Mouse (Mus musculus) CH12.LX (cell line): ENCODE data around the gene Isca2. TPM values are rescaled to one million over a fixed set of nuclear protein-coding genes. Genes with fewer than 3 reads are reported as not detected.

Experiments
- DNase-seq: peaks from one replicate; pipeline ENCODE4 v3.0.0-alpha.2; 2013; ENCODE audit errors: extremely low read depth
- H3K27ac ChIP-seq: 2 replicates; pipeline ENCODE4 v1.5.1; 2012; ENCODE audit warnings: low read depth, mild to moderate bottlenecking, control low read depth, moderate library complexity; ENCODE audit not compliant: insufficient read depth
- H3K27me3 ChIP-seq: replicated peaks from 2 replicates; pipeline ENCODE3; 2012; ENCODE audit warnings: inconsistent platforms
- H3K36me3 ChIP-seq, 2 experiments: replicated peaks in 1 of 2; 2 replicates each; pipeline versions ENCODE3 to v1.6.1; 2012; ENCODE audit warnings: inconsistent platforms in 1 of 2, low read length in 1 of 2, mild to moderate bottlenecking in 1 of 2, mixed read lengths in 1 of 2, moderate library complexity in 1 of 2; ENCODE audit not compliant: control insufficient read depth in 1 of 2, insufficient read depth in 1 of 2
- H3K4me1 ChIP-seq, 2 experiments: 2 replicates each; pipeline ENCODE4 v1.6.1; 2012; ENCODE audit warnings: inconsistent platforms in 1 of 2, moderate library complexity in 1 of 2; ENCODE audit not compliant: insufficient read depth in 2 of 2, control insufficient read depth in 1 of 2
- H3K4me2 ChIP-seq: 2 replicates; pipeline ENCODE4 v1.6.1; 2012; ENCODE audit warnings: low read depth, mild to moderate bottlenecking, control low read depth; ENCODE audit not compliant: poor library complexity, insufficient read depth, severe bottlenecking
- H3K4me3 ChIP-seq, 3 experiments: fragments of 150-350 bp in 1 of 3; sonication (generic) in 1 of 3; replicated peaks in 1 of 3; 2 replicates each; pipeline versions ENCODE3 to v1.5.1; 2011 to 2012; ENCODE audit warnings: low read depth in 2 of 3, low read length in 2 of 3, mild to moderate bottlenecking in 2 of 3, moderate library complexity in 2 of 3, control low read depth in 1 of 3, improper control_type of control experiment in 1 of 3, inconsistent platforms in 1 of 3, mixed read lengths in 1 of 3; ENCODE audit not compliant: poor library complexity in 1 of 3
- H3K79me2 ChIP-seq: replicated peaks from 2 replicates; pipeline ENCODE4 v1.6.1; 2012; ENCODE audit warnings: mild to moderate bottlenecking, moderate library complexity; ENCODE audit not compliant: control insufficient read depth, poor library complexity, insufficient read depth, severe bottlenecking; ENCODE audit errors: extremely low read depth
- H3K9ac ChIP-seq: 2 replicates; pipeline ENCODE4 v1.6.1; 2012; ENCODE audit warnings: low read depth, mild to moderate bottlenecking, control low read depth, moderate library complexity; ENCODE audit not compliant: insufficient read depth
- H3K9me3 ChIP-seq: replicated peaks from 2 replicates; pipeline ENCODE3; 2012; ENCODE audit warnings: low read length, inconsistent platforms, mixed read lengths
- CHD1 ChIP-seq: IDR thresholded peaks from 2 replicates; pipeline ENCODE4 v1.6.1; 2012; ENCODE audit warnings: low read depth, low read length, improper control_type of control experiment, inconsistent platforms
- E2F4 ChIP-seq: IDR thresholded peaks from 2 replicates; pipeline ENCODE4 v1.6.1; 2011; ENCODE audit warnings: low read depth, low read length, improper control_type of control experiment; ENCODE audit not compliant: insufficient replicate concordance
- ELF1 ChIP-seq: IDR thresholded peaks from 2 replicates; pipeline ENCODE4 v1.6.1; 2014; ENCODE audit warnings: low read depth, mild to moderate bottlenecking, inconsistent platforms, low read length, improper control_type of control experiment
- ETS1 ChIP-seq: conservative IDR thresholded peaks from 2 replicates; pipeline ENCODE4 v1.6.1; 2012; ENCODE audit warnings: low read depth, mild to moderate bottlenecking, inconsistent platforms, low read length, improper control_type of control experiment, moderate library complexity
- JUN ChIP-seq: IDR thresholded peaks from 2 replicates; pipeline ENCODE4 v1.6.1; 2011; ENCODE audit warnings: low read depth, mild to moderate bottlenecking, low read length, improper control_type of control experiment, moderate library complexity; ENCODE audit not compliant: insufficient read depth
- JUND ChIP-seq: conservative IDR thresholded peaks from 2 replicates; pipeline ENCODE4 v1.6.1; 2011; ENCODE audit warnings: low read depth, low read length, improper control_type of control experiment
- KAT2A ChIP-seq: IDR thresholded peaks from 2 replicates; pipeline ENCODE4 v1.6.1; 2012; ENCODE audit warnings: low read length, improper control_type of control experiment, inconsistent platforms; ENCODE audit not compliant: insufficient replicate concordance
- MAFK ChIP-seq: IDR thresholded peaks from 2 replicates; pipeline ENCODE4 v1.6.1; 2011; ENCODE audit warnings: low read length, improper control_type of control experiment; ENCODE audit not compliant: insufficient replicate concordance
- MAZ ChIP-seq: IDR thresholded peaks from 2 replicates; pipeline ENCODE4 v1.6.1; 2012; ENCODE audit warnings: low read depth, mild to moderate bottlenecking, inconsistent platforms, low read length, improper control_type of control experiment, moderate library complexity
- MEF2A ChIP-seq: IDR thresholded peaks from 2 replicates; pipeline ENCODE4 v1.6.1; 2014; ENCODE audit warnings: low read depth, mild to moderate bottlenecking, inconsistent platforms, low read length, improper control_type of control experiment, borderline replicate concordance
- NELFE ChIP-seq: IDR thresholded peaks from 2 replicates; pipeline ENCODE4 v1.6.1; 2011; ENCODE audit warnings: low read depth, low read length, improper control_type of control experiment
- NRF1 ChIP-seq: IDR thresholded peaks from 2 replicates; pipeline ENCODE4 v1.6.1; 2014; ENCODE audit warnings: low read depth, mild to moderate bottlenecking, inconsistent platforms, low read length, improper control_type of control experiment, moderate library complexity
- PAX5 ChIP-seq: IDR thresholded peaks from 2 replicates; pipeline ENCODE4 v1.6.1; 2012; ENCODE audit warnings: low read length, inconsistent platforms, mixed read lengths
- POLR2A ChIP-seq: IDR thresholded peaks from 2 replicates; pipeline ENCODE4 v1.6.1; 2011; ENCODE audit warnings: low read depth, mild to moderate bottlenecking, improper control_type of control experiment, low read length
- POLR2AphosphoS2 ChIP-seq: IDR thresholded peaks from 2 replicates; pipeline ENCODE4 v1.6.1; 2011; ENCODE audit warnings: low read depth, low read length, improper control_type of control experiment
- SIN3A ChIP-seq: IDR thresholded peaks from 2 replicates; pipeline ENCODE4 v1.6.1; 2012; ENCODE audit warnings: low read length, improper control_type of control experiment, inconsistent platforms
- SMC3 ChIP-seq: IDR thresholded peaks from 2 replicates; pipeline ENCODE4 v1.6.1; 2011; ENCODE audit warnings: low read depth, low read length, improper control_type of control experiment
- TBP ChIP-seq: conservative IDR thresholded peaks from 2 replicates; pipeline ENCODE4 v1.6.1; 2011; ENCODE audit warnings: low read depth, low read length, improper control_type of control experiment
- TCF12 ChIP-seq: IDR thresholded peaks from 2 replicates; pipeline ENCODE4 v1.6.1; 2014; ENCODE audit warnings: low read depth, mild to moderate bottlenecking, inconsistent platforms, low read length, improper control_type of control experiment
- USF1 ChIP-seq: IDR thresholded peaks from 2 replicates; pipeline ENCODE4 v1.6.1; 2014; ENCODE audit warnings: low read depth, mild to moderate bottlenecking, inconsistent platforms, low read length, improper control_type of control experiment
- USF2 ChIP-seq: conservative IDR thresholded peaks from 2 replicates; pipeline ENCODE4 v1.6.1; 2011; ENCODE audit warnings: low read depth, low read length, improper control_type of control experiment
- ZKSCAN1 ChIP-seq: IDR thresholded peaks from 2 replicates; pipeline ENCODE4 v1.6.1; 2012; ENCODE audit warnings: low read depth, inconsistent platforms, low read length, improper control_type of control experiment, borderline replicate concordance
- ZNF384 ChIP-seq: IDR thresholded peaks from 2 replicates; pipeline ENCODE4 v1.6.1; 2012; ENCODE audit warnings: low read depth, low read length, improper control_type of control experiment, inconsistent platforms
- dilution Hi-C: fragments of 300-500 bp; cut with MboI; formaldehyde crosslinking; loops from 2 replicates; pipeline ENCODE4 v1.14.3; 2020; ENCODE audit warnings: low sequenced_read_pairs; ENCODE audit not compliant: extremely low pct_unique_long_range_greater_than_20kb, extremely low pct_ligation_motif_present
- in situ Hi-C: fragments of 300-500 bp; cut with MboI; formaldehyde crosslinking; loops from 3 replicates; pipeline ENCODE4 v1.14.3; 2019; ENCODE audit warnings: low sequenced_read_pairs, low pct_ligation_motif_present, low pct_unique_long_range_greater_than_20kb, mixed read lengths
- polyA plus RNA-seq: library from polyadenylated mRNA; unstranded; fragments of >175 nt; gene quantifications from 2 replicates; pipeline ENCODE4 v1.2.1, GENCODE M21; 2012; ENCODE audit warnings: low read depth; ENCODE audit not compliant: insufficient read length
- total RNA-seq, 2 experiments: library from RNA; depleted of rRNA; stranded (reverse); fragments of 300-350 nt in 1 of 2; fragments of >200 nt in 1 of 2; gene quantifications; 2 replicates each; pipeline ENCODE4 v1.2.3; 2012 to 2014

The Isca2 gene
- total and polyA plus RNA-seq, 3 experiments: 55.1 to 90.4 (median 59.1) TPM

DNA sequence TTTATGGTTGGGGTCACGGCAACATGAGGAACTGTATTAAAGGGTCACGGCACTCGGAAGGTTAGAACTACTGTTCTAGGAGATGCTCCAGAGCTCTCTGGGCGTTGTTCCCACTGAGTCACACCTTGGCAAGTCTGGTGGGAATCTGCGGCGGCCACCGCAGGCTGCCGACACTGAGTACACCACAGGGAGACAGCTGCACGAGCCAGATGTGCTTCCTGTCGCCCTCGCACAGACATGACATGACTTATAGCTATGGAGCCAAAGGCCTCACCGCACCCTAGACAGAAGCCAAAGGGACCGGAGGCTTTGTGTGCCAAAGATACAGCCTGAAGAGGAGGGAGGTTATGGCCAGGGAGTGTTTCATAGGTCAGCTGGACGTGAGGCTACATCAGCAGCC lies 22.4 kb upstream of the Isca2 start:
- Histone ChIP-seq H3K27me3 (no peaks in the 10 kb centered on the region), H3K9ac (no peak overlapping the region), H3K9me3 (no peaks in the 10 kb centered on the region), H3K4me2 (no peak overlapping the region), H3K79me2 (no peaks in the 10 kb centered on the region), H3K4me3 (no peak overlapping the region), H3K4me1 (peaks cover 0 to 15% of the 10 kb centered on the region in 2 experiments; a peak in 2 of 4 replicates), H3K36me3 (peaks cover 3 to 20% of the 10 kb centered on the region in 2 experiments), H3K27ac (no peak overlapping the region)
- DNase-seq: no peak
- dilution Hi-C loops: no loop called here
- in situ Hi-C loops: loop anchor here (5.0 kb wide), 2 partner anchors 78 to 103 kb away; no protein-coding TSS in a partner anchor
- no peak for TF ChIP-seq MAFK

DNA sequence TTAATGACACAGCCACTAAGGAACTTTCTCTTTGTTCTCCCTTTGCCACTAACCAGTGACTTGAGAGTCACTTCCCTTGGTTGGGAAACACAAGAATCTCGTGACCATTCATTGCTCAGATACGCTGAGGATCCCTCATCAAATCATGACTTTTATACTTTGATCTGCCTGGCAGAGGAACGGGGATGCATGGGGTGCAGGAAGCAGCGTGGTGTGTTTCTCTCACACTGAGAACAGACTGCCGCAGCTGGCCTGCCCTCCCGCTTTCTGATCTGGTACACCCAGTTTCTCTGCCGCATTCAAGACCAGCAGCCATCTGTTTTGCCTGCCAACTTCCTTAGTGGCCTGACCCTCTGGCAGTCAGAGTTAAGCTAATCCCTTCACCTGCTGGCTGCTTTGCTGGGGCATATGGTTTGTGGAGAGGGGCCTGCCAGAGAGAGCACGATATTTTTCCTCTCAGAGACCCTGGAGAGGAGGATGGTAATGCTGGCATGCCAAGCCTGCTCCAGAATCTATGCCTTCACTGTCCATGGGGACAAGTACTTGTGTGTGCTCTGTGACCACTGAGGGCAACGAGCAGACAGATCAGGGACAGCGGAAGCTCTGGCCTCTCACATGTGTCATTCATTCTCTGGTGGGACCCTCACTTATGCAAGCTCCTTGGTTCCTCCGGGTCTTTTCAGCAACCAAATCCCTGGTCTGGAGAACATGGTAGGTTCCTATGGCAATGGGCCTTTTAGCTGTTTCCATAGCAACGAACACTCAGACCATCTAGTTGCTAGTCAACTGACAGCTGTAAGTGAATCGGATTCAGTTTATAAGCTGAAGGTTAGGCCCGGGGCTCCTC lies 20.7 kb upstream of the Isca2 start:
- DNase-seq: no peak
- Histone ChIP-seq H3K9me3 (no peaks in the 10 kb centered on the region), H3K4me2 (no peak overlapping the region), H3K4me1 (peaks cover 0 to 15% of the 10 kb centered on the region in 2 experiments; a peak in 2 of 4 replicates), H3K79me2 (no peaks in the 10 kb centered on the region), H3K27ac (no peak overlapping the region), H3K4me3 (no peak overlapping the region), H3K36me3 (peaks cover 12 to 37% of the 10 kb centered on the region in 2 experiments), H3K9ac (no peak overlapping the region), H3K27me3 (no peaks in the 10 kb centered on the region)
- in situ Hi-C loops (loop anchor here (5.0 kb wide), 2 partner anchors 80 to 105 kb away; no protein-coding TSS in a partner anchor), dilution Hi-C loops (no loop called here)
- TF ChIP-seq KAT2A: no peak

DNA sequence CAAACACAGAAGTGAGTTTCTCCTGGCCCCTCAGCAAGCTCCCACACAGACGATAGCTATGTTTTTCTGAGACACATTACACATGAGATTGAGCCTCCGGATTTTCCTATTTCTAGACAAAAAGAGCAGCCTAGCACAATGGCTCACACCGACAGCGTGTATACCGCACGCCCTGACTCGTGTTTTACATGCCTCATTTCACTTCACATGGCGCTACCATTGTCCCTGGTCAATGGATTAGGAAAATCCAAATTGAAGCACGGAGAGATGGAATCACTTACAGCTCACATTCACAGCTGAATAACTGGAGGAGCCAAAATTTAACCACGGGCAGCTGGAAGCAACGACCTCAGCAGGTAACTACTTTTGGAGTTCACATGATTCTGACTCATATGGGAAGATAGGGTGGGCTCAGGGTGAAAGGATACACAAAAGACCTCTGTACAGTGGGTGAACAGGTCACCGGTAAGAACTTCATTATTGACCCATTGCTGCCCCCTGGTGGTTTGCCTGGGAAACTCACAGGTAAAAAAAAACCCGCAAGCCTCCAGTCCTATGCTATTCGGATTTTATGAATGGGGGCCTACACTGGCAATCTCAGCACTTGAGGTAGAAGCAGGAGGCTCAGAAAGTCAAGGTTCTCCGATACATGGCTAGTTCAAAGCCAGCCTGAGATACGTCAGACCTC lies 17.9 kb upstream of the Isca2 start:
- DNase-seq: peak; percentile 68
- Histone ChIP-seq H3K27me3 (no peaks in the 10 kb centered on the region), H3K4me3 (no peak overlapping the region), H3K4me1 (no peaks in the 10 kb centered on the region), H3K27ac (no peak overlapping the region), H3K9me3 (no peaks in the 10 kb centered on the region), H3K36me3 (peaks cover 17 to 64% of the 10 kb centered on the region in 2 experiments), H3K9ac (no peak overlapping the region), H3K4me2 (no peak overlapping the region), H3K79me2 (no peaks in the 10 kb centered on the region)
- dilution Hi-C loops (no loop called here), in situ Hi-C loops (no loop called here)
- no peak for TF ChIP-seq MAZ
- TF ChIP-seq TBP: no peak
- TF ChIP-seq PAX5: no peak
- no peak for TF ChIP-seq POLR2AphosphoS2
- no peak for TF ChIP-seq NRF1
- no peak for TF ChIP-seq POLR2A
- no peak for TF ChIP-seq TCF12
- peak; percentile 85 for TF ChIP-seq ZNF384
- no peak for TF ChIP-seq JUN
- no peak for TF ChIP-seq SIN3A
- TF ChIP-seq USF2: no peak
- no peak for TF ChIP-seq ELF1
- TF ChIP-seq JUND: no peak
- TF ChIP-seq NELFE: no peak
- TF ChIP-seq E2F4: no peak
- no peak for TF ChIP-seq ETS1
- no peak for TF ChIP-seq KAT2A
- TF ChIP-seq SMC3: peak; percentile 93
- no peak for TF ChIP-seq ZKSCAN1
- TF ChIP-seq USF1: no peak
- TF ChIP-seq MEF2A: no peak
- TF ChIP-seq CHD1: no peak
